Mouse (Mus musculus): ENCODE measurements around the gene Pon3.

- TF ChIP-seq CTCF (IDR thresholded peaks at IDR 0.05; ENCODE audit: borderline replicate concordance, extremely low read depth, insufficient read depth, insufficient read length) (no peak), POLR2A (IDR thresholded peaks at IDR 0.05; ENCODE audit: borderline replicate concordance, extremely low read depth, insufficient read depth, insufficient read length, poor library complexity, severe bottlenecking) (no peak)
These were observed 65.3 kb downstream of the Pon3 start for GRCm38 (mm10) chr6:5190761-5191160.
